Mouse (Mus musculus) midbrain, embryonic 15.5 days (tissue): ENCODE results near the gene Tmem229b. TPM values are rescaled to one million over a fixed set of nuclear protein-coding genes. Genes with fewer than 3 reads are reported as not detected.

Experiments used
- ATAC-seq: fragments of 200-750 bp; cut with Nextera tagmentation; replicated peaks from 2 replicates; pipeline ENCODE4 v1.8.0; 2017; ENCODE audit warnings: moderate TSS enrichment
- H3K27ac ChIP-seq: fragments of 300-500 bp; sonication (generic); 2 replicates; pipeline ENCODE4 v1.5.1; 2015; ENCODE audit warnings: mild to moderate bottlenecking, inconsistent platforms
- H3K27me3 ChIP-seq: fragments of 300-500 bp; sonication (generic); replicated peaks from 2 replicates; pipeline ENCODE4 v1.6.1; 2015; ENCODE audit warnings: inconsistent platforms
- H3K36me3 ChIP-seq: fragments of 300-500 bp; sonication (generic); replicated peaks from 2 replicates; pipeline ENCODE4 v1.6.1; 2015; ENCODE audit warnings: inconsistent platforms
- H3K4me1 ChIP-seq: fragments of 300-500 bp; sonication (generic); 2 replicates; pipeline ENCODE4 v1.6.1; 2015; ENCODE audit warnings: inconsistent platforms
- H3K4me2 ChIP-seq: fragments of 300-500 bp; sonication (generic); 2 replicates; pipeline ENCODE4 v1.6.1; 2015; ENCODE audit warnings: inconsistent platforms, mild to moderate bottlenecking, moderate library complexity
- H3K4me3 ChIP-seq: fragments of 300-500 bp; sonication (generic); 2 replicates; pipeline ENCODE4 v1.5.1; 2015; ENCODE audit warnings: mild to moderate bottlenecking, inconsistent platforms
- H3K9ac ChIP-seq: fragments of 300-500 bp; sonication (generic); 2 replicates; pipeline ENCODE4 v1.6.1; 2015; ENCODE audit warnings: mild to moderate bottlenecking, inconsistent platforms
- H3K9me3 ChIP-seq: fragments of 300-500 bp; sonication (generic); 2 replicates; pipeline ENCODE4 v1.6.1; 2016; ENCODE audit warnings: inconsistent platforms
- WGBS: fragments of 180-500 bp; shearing (Covaris S2); methylation state at CpG from one replicate; pipeline ENCODE4 v1.1.7; 2015; ENCODE audit warnings: mixed read lengths; 5-methylcytosine and 5-hydroxymethylcytosine counted together
- polyA plus RNA-seq: library from polyadenylated mRNA; unstranded; fragments of >200 nt; fragmentation: Nextera tagmentation; extraction: Ambion mirVana; gene quantifications from 2 replicates; pipeline ENCODE4 v1.2.1, GENCODE M21; 2015

Tmem229b gene
- 82.0 and 82.1 TPM in 2 replicates for polyA plus RNA-seq

DNA sequence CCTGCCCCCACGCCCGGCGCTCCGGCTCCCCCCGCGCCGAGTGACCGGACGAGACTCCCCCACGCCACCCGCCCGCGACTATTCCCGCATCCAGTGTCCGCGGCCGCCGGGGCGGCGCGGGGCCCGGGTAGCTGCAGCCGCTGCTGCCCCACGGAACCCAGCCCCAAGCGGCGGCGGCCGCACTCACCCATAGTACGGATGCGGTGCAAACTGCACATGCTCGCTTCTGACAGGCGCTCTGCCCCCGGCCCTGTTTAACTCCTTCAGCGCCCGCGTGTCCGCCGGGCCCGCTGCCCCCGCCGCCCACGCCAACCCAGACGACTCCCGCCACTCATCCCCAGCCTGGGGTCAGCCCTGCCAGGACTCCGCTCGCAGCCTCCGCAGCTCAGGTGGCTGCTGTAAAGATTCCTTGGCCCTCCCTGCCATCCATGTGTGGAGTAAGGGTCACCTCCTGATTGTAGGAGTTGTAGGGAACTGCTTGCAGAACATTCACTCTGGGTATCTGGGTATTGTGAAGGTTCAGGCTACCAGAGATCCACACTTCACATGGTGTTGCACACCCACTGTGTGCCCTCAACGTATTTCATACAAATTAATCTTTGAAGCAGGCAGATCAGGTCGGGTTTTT lies at the start of gene Tmem229b:
Gene Tmem229b (minus strand): TSS at position 502 of the 628 bp plus-strand sequence.
- no peaks in the 10 kb centered on the region for H3K9me3 ChIP-seq
- no peaks in the 10 kb centered on the region for H3K36me3 ChIP-seq
- H3K4me2 ChIP-seq: peak within 1 kb of the TSS; percentile 79
- peak; percentile 95 for ATAC-seq
- peak within 1 kb of the TSS; percentile 99 for H3K4me3 ChIP-seq
- H3K9ac ChIP-seq: peak within 1 kb of the TSS; percentile 98
- 2% methylated on average over 47 of the region's 49 CpGs for WGBS
- peaks cover 20% of the 10 kb centered on the region for H3K4me1 ChIP-seq
- H3K27ac ChIP-seq: peak within 1 kb of the TSS; percentile 93
- H3K27me3 ChIP-seq: no peaks in the 10 kb centered on the region

DNA sequence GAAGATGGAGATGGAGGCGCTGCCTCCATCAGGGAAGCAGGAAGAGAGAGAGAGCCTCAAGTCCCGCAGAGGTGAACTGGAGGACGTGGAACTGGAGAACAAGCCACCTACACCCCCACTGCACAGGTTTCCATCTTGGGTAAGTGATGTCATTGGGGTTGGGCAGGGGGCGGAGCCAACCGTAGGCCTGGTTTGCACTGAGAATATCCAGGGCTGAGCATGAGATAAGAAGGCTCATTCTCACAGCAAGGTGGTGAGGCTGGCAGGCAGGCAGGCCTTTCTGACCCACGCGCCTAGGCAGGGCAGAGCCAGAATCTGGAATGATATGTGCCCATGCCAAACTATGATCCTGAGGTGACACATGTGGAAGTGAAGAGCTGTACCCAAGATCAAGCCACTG lies 47.8 kb upstream of the Tmem229b start:
- WGBS: 95% methylated on average over 7 of the region's 7 CpGs
- no peak overlapping the region for H3K9ac ChIP-seq
- no peak for ATAC-seq
- H3K9me3 ChIP-seq: no peaks in the 10 kb centered on the region
- H3K4me1 ChIP-seq: no peaks in the 10 kb centered on the region
- H3K4me3 ChIP-seq: no peak overlapping the region
- no peaks in the 10 kb centered on the region for H3K27me3 ChIP-seq
- H3K4me2 ChIP-seq: no peak overlapping the region
- no peak overlapping the region for H3K27ac ChIP-seq
- no peaks in the 10 kb centered on the region for H3K36me3 ChIP-seq

DNA sequence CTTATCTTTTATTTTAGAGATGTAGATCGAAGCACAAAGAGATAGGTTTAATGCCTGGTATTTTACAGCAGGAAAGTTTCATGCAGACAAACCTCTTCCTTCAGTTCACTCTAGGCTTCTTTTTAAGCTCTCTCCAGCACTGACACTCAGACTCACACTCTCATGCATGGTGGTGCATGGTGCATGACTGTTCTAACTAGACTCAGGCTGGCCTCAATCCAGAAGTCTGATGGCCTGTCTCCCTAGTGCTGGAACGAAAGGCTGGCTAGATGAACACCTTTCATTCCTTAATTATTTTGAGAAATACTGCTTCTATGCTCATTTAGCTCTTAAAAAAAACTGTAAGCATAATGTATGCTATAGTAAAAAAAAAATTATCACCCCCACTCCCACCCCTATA lies 44.6 kb upstream of the Tmem229b start:
- H3K4me3 ChIP-seq: no peak overlapping the region
- no peaks in the 10 kb centered on the region for H3K36me3 ChIP-seq
- H3K27me3 ChIP-seq: no peaks in the 10 kb centered on the region
- no peak for ATAC-seq
- H3K27ac ChIP-seq: no peak overlapping the region
- H3K9me3 ChIP-seq: no peaks in the 10 kb centered on the region
- WGBS: 89% methylated on average over 2 of the region's 2 CpGs
- H3K4me2 ChIP-seq: no peak overlapping the region
- no peaks in the 10 kb centered on the region for H3K4me1 ChIP-seq
- H3K9ac ChIP-seq: no peak overlapping the region

DNA sequence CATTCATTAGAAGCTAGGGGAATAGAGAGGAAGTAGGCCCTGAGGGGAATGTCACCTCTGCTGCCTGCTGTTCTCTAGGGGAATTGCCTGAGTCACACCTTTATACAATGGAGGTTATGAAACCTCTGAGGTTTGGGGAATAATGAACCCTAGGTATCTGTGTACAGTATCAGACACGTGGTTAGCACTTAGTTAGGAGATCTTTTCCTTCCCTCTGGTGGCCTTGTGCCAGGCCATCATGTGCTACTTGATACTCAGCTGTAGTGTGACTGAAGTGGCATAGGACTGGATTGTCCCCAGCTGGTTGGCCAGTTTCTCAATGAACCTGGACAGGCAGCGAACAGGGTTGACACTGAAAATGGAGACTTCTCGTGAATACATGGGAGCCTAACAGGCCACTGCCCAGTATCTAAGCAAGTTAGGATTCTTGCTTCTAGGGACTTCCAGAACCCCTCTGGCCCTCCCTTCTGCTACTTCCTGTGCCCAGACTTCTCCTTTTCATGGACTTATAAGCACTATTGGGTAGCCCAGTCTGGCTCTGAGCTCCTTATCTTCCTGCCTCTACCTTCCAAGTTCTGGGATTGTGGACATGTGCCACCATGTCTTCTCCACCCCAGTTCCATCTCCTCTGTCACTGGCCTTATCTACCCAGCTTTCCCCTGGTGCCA lies 43.3 kb upstream of the Tmem229b start:
- Histone ChIP-seq H3K4me3 (no peak overlapping the region), H3K27me3 (no peaks in the 10 kb centered on the region), H3K9me3 (no peaks in the 10 kb centered on the region), H3K4me2 (no peak overlapping the region), H3K36me3 (no peaks in the 10 kb centered on the region), H3K27ac (no peak overlapping the region), H3K9ac (no peak overlapping the region), H3K4me1 (no peaks in the 10 kb centered on the region)
- ATAC-seq: no peak
- 90% methylated on average over 3 of the region's 3 CpGs for WGBS

DNA sequence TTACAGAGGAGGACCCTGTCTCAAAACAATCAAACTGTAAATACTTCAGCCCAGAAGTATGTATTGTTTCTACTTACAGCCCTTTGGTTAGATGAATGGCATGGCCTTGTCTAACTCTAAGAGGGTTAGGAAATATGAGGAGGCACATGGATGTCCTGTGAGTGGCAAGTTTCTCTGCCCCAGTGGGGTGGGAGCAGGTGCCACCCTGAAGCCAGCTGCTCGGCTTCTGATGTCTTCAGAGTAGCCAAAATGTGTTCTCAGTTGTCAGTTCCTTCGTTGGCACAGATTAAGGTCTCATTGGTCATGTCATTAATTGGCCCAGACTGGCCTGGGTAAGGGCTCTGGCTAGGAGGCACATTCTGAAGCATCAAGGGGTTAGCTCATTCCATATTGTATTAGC lies 42.4 kb upstream of the Tmem229b start:
- Histone ChIP-seq H3K9me3 (no peaks in the 10 kb centered on the region), H3K9ac (no peak overlapping the region), H3K36me3 (no peaks in the 10 kb centered on the region), H3K4me3 (no peak overlapping the region), H3K4me1 (no peaks in the 10 kb centered on the region), H3K4me2 (no peak overlapping the region), H3K27ac (no peak overlapping the region), H3K27me3 (no peaks in the 10 kb centered on the region)
- no peak for ATAC-seq
- WGBS: 89% methylated on average over 2 of the region's 2 CpGs

DNA sequence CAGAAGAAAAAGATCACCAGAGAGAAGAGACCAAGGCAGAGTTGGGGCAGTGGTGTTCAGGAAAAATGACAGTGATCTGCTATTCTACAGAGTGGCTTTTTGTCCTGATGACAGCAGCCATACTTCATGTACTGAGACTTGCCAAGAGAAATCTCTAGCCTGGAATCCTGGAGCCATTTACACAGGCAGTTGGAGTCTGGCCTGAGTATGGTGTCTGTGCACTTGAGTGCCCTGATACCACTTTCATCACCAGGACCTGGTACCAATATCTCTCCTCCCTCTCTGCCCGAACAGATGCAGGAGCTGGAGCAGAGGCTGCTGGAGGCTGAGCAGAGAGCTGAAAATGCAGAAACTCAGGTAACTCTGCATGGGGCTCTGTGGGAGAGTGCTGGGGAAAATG lies 41.5 kb upstream of the Tmem229b start:
- ATAC-seq: no peak
- H3K4me2 ChIP-seq: no peak overlapping the region
- H3K4me3 ChIP-seq: no peak overlapping the region
- H3K4me1 ChIP-seq: no peaks in the 10 kb centered on the region
- H3K9ac ChIP-seq: no peak overlapping the region
- H3K27ac ChIP-seq: no peak overlapping the region
- no peaks in the 10 kb centered on the region for H3K9me3 ChIP-seq
- whole genome bisulfite sequencing: 88% methylated on average over 1 of the region's 1 CpGs
- H3K36me3 ChIP-seq: no peaks in the 10 kb centered on the region
- no peaks in the 10 kb centered on the region for H3K27me3 ChIP-seq

DNA sequence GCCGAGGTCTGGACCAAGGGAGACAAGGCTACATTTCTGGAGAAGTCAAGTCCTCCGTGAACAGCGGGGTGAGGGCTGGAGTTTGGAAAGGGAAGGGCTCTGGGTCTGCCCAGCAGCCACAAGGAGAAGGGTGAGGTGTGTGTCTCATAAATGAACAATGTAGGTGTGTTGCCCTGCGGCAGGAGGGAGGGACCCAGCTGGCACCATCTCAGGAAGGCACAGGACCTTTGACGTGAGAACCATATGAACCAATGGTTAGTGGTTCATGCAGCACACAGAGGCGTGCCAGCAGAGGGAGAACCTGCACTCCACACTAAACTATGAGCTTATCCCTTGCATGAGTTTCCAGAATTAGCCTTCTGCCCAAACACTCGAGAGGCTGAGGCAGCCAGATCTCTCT lies 39.8 kb upstream of the Tmem229b start:
- Histone ChIP-seq H3K9me3 (no peaks in the 10 kb centered on the region), H3K27me3 (no peaks in the 10 kb centered on the region), H3K4me2 (no peak overlapping the region), H3K27ac (no peak overlapping the region), H3K36me3 (no peaks in the 10 kb centered on the region), H3K4me3 (no peak overlapping the region), H3K9ac (no peak overlapping the region), H3K4me1 (no peaks in the 10 kb centered on the region)
- ATAC-seq: no peak
- WGBS: 90% methylated on average over 7 of the region's 7 CpGs

DNA sequence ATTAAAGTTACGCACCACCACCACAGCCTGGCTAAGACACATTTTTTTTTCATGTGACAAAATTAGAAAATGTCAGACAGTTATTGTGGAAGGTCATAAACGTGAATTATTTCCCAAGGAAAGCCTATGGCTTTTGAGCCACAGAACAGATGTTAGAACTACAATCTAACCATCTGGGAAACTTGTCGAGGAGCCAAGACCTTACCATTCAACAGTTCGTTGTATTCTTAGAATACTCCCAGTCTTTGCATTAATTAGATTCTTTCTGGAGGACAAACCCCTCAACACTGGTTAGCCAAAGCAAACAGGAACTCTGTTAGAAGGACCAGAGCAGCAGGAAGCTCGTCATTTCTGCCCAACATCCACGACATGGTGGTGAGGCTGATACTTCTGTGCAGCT lies 38.7 kb upstream of the Tmem229b start:
- 73% methylated on average over 6 of the region's 6 CpGs for WGBS
- Histone ChIP-seq H3K4me2 (no peak overlapping the region), H3K4me3 (no peak overlapping the region), H3K36me3 (0 out of 2 replicates have a peak, but pooled peaks cover 5% of the 10 kb centered on the region), H3K9ac (no peak overlapping the region), H3K27ac (no peak overlapping the region), H3K9me3 (no peaks in the 10 kb centered on the region), H3K4me1 (no peaks in the 10 kb centered on the region), H3K27me3 (no peaks in the 10 kb centered on the region)
- ATAC-seq: no peak

DNA sequence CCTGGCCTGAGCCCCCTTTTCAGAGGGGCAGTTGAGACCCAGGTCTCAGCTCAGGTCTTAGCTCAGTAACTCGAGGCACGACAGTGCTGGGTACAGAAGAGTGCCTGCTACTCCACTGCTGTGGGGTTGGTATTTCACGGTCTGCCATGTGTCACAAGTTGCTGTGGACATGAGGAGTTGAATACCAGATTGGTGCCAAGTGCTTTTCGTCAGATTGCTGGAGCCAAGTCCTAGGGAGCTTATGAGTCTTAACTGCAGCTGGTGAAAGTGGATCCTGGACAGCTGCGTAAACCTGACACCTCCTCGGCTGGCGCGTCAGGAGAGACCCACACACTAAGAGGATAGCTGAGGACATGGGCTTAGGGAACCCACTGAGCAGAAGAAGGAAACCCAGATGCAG lies 37.2 kb upstream of the Tmem229b start:
- Histone ChIP-seq H3K4me3 (no peak overlapping the region), H3K36me3 (0 out of 2 replicates have a peak, but pooled peaks cover 6% of the 10 kb centered on the region), H3K27ac (no peak overlapping the region), H3K4me1 (no peaks in the 10 kb centered on the region), H3K9me3 (no peaks in the 10 kb centered on the region), H3K4me2 (no peak overlapping the region), H3K27me3 (no peaks in the 10 kb centered on the region), H3K9ac (no peak overlapping the region)
- WGBS: 94% methylated on average over 8 of the region's 8 CpGs
- no peak for ATAC-seq

DNA sequence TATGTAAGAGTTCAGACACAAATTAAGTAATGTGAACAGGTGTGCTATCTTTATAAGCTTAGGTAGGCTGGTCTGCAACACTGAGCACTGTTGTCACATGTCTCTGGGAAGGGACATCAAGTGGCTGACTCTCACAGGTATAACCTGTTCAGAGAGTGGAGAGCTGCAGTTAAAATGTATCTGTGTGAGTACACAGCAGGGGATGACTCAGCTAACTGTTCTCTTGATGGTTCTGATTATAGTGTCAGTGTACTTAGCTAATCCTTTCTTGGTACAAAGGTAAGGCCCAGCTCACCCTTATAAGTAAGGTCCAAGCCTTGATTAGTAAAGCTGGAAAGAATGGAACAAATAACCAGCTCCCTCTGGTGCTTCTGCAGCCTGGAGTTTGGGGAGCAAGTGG lies 34.0 kb upstream of the Tmem229b start:
- H3K9ac ChIP-seq: no peak overlapping the region
- H3K27ac ChIP-seq: no peak overlapping the region
- H3K4me1 ChIP-seq: no peaks in the 10 kb centered on the region
- no peak overlapping the region for H3K4me2 ChIP-seq
- no peak overlapping the region for H3K4me3 ChIP-seq
- H3K9me3 ChIP-seq: no peaks in the 10 kb centered on the region
- H3K27me3 ChIP-seq: no peaks in the 10 kb centered on the region
- 0 out of 2 replicates have a peak, but pooled peaks cover 6% of the 10 kb centered on the region for H3K36me3 ChIP-seq
- ATAC-seq: no peak

DNA sequence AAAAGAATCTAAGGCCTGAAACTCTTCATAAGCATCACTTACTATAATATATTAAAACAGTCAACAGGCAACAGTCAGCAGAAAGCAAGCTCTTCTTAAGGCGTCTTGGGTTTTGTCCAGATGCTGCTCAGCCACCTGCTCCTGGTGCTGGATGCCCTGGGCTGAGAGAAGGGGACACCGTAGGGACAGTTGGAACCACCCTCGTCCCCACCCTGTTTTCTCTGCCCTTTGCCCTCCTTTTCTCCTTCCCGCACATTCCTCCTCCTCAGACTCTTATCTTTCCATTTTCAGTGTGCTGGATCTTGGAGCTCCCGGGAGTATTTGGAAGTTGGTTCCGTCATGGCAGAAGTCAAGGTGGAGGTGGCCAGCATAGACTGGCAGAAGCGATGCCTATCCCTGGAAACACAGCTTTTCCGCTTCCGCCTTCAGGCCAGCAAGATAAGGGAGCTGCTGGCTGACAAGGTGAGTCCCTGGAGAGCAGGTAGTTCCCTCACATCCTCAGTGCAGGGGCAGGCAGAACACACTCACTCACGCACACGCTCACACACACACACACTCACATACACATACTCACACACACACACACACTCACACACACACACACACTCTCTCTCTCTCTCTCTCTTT lies 32.9 kb upstream of the Tmem229b start:
- Histone ChIP-seq H3K4me3 (no peak overlapping the region), H3K36me3 (0 out of 2 replicates have a peak, but pooled peaks cover 6% of the 10 kb centered on the region), H3K4me2 (no peak overlapping the region), H3K4me1 (no peaks in the 10 kb centered on the region), H3K27me3 (no peaks in the 10 kb centered on the region), H3K27ac (no peak overlapping the region), H3K9ac (no peak overlapping the region), H3K9me3 (no peaks in the 10 kb centered on the region)
- 89% methylated on average over 11 of the region's 11 CpGs for WGBS
- ATAC-seq: no peak

DNA sequence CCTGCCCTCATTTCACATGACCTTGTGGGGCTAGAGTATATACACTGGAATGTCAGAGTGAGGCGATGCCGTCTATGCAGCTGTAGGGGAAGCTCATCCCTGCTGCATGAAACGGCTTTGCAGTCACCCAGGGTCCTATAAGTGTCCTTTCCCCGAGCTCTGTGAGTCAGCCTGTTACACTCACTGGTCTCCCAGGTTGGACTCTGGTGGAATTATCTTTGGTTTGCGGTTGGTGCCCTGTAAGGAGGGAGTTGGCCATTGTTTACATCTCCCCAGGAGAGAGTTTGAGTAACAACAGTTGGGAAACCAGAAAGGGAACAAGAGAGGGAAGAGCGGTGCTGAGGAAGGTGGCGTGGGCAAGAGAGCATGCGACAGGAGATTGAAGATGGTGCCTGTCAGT lies 32.3 kb upstream of the Tmem229b start:
- 73% methylated on average over 8 of the region's 8 CpGs for WGBS
- no peak for ATAC-seq
- Histone ChIP-seq H3K4me2 (no peak overlapping the region), H3K9me3 (no peaks in the 10 kb centered on the region), H3K36me3 (0 out of 2 replicates have a peak, but pooled peaks cover 6% of the 10 kb centered on the region), H3K4me1 (no peaks in the 10 kb centered on the region), H3K27ac (no peak overlapping the region), H3K27me3 (no peaks in the 10 kb centered on the region), H3K4me3 (no peak overlapping the region), H3K9ac (no peak overlapping the region)

DNA sequence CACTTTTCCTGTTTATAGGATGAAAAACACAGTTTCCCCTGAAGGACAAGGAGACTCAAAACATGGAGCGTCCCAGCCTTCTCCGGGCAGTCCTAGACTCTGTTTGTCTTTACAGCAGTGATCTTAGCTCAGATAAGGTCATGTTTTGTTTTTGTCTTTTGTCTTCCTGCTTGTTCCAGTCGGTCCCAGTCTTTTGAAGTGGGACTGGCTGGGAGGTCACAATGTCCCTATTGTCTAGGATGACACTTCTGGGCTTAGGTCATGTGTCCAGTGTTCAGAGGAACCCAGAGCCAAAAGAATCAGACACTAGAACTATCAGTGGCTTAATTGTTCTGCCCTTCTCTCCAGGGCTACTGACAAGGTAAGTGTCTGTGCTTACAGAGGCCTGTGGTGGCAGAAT lies 27.9 kb upstream of the Tmem229b start:
- Histone ChIP-seq H3K9me3 (no peaks in the 10 kb centered on the region), H3K27me3 (no peaks in the 10 kb centered on the region), H3K4me3 (no peak overlapping the region), H3K9ac (no peak overlapping the region), H3K4me2 (no peak overlapping the region), H3K4me1 (no peaks in the 10 kb centered on the region), H3K36me3 (no peaks in the 10 kb centered on the region), H3K27ac (no peak overlapping the region)
- WGBS: 23% methylated on average over 3 of the region's 3 CpGs
- ATAC-seq: no peak
